Mouse (Mus musculus) ES-E14 (cell line): ENCODE data around the gene Gm11127. TPM values are rescaled to one million over a fixed set of nuclear protein-coding genes. Genes with fewer than 3 reads are reported as not detected.

Source experiments
- DNase-seq: peaks from one replicate; pipeline ENCODE4 v3.0.0-alpha.2; 2013; ENCODE audit warnings: low read depth, low spot score
- H3K27ac ChIP-seq: 2 replicates; pipeline ENCODE4 v1.5.1; 2012; ENCODE audit warnings: low read depth, mild to moderate bottlenecking, low read length, moderate library complexity, mixed read lengths; ENCODE audit not compliant: poor library complexity, insufficient read depth, severe bottlenecking
- H3K36me3 ChIP-seq: 2 replicates; pipeline ENCODE4 v1.6.1; 2012; ENCODE audit warnings: mild to moderate bottlenecking, low read length, moderate library complexity, mixed read lengths; ENCODE audit not compliant: control insufficient read depth, poor library complexity, insufficient read depth, severe bottlenecking
- H3K4me1 ChIP-seq, 2 experiments: fragments of 150-350 bp in 1 of 2; sonication (generic) in 1 of 2; 2 replicates each; pipeline ENCODE4 v1.6.1; 2012; ENCODE audit warnings: low read length in 2 of 2, mild to moderate bottlenecking in 1 of 2, mixed read lengths in 1 of 2; ENCODE audit not compliant: control insufficient read depth in 2 of 2, insufficient read depth in 2 of 2, poor library complexity in 1 of 2
- H3K4me3 ChIP-seq, 2 experiments: fragments of 150-350 bp in 1 of 2; sonication (generic) in 1 of 2; 2 replicates each; pipeline ENCODE4 v1.5.1; 2012; ENCODE audit warnings: low read length in 2 of 2, low read depth in 1 of 2, mild to moderate bottlenecking in 1 of 2, mixed read lengths in 1 of 2; ENCODE audit not compliant: insufficient read depth in 1 of 2, poor library complexity in 1 of 2, severe bottlenecking in 1 of 2
- H3K9ac ChIP-seq: 2 replicates; pipeline ENCODE4 v1.6.1; 2012; ENCODE audit warnings: low read depth, mild to moderate bottlenecking, low read length, mixed read lengths; ENCODE audit not compliant: poor library complexity, insufficient read depth, severe bottlenecking
- H3K9me3 ChIP-seq: fragments of 150-350 bp; sonication (generic); 2 replicates; pipeline ENCODE4 v1.6.1; 2012; ENCODE audit warnings: low read depth, mild to moderate bottlenecking, low read length; ENCODE audit not compliant: control insufficient read depth, insufficient read depth
- CHD2 ChIP-seq: IDR thresholded peaks from 2 replicates; pipeline ENCODE4 v1.6.1; 2014; ENCODE audit warnings: mild to moderate bottlenecking, low read depth, low read length, inconsistent platforms
- HCFC1 ChIP-seq: IDR thresholded peaks from 2 replicates; pipeline ENCODE4 v1.6.1; 2012; ENCODE audit warnings: low read length, inconsistent platforms, borderline replicate concordance; ENCODE audit not compliant: insufficient read depth
- MAFK ChIP-seq: IDR thresholded peaks from 2 replicates; pipeline ENCODE4 v1.6.1; 2014; ENCODE audit warnings: mild to moderate bottlenecking, low read depth, low read length, inconsistent platforms; ENCODE audit not compliant: insufficient read depth
- ZC3H11A ChIP-seq: IDR thresholded peaks from 2 replicates; pipeline ENCODE4 v1.6.1; 2012; ENCODE audit warnings: low read depth, mild to moderate bottlenecking, inconsistent platforms, low read length, borderline replicate concordance
- ZNF384 ChIP-seq: IDR thresholded peaks from 2 replicates; pipeline ENCODE4 v1.6.1; 2012; ENCODE audit warnings: low read depth, low read length, inconsistent platforms
- in situ Hi-C, 2 experiments: fragments of 600-800 bp; cut with MboI; formaldehyde crosslinking; loops; one replicate each; pipeline ENCODE4 v1.15.1; 2025; ENCODE audit warnings: low sequenced_read_pairs in 2 of 2, inconsistent platforms in 1 of 2; ENCODE audit not compliant: unreplicated experiment in 2 of 2
- total RNA-seq: library from RNA; depleted of rRNA; stranded (reverse); fragments of 300-350 nt; gene quantifications from 2 replicates; pipeline ENCODE4 v1.2.3, GENCODE M21; 2012; rRNA removed

Gm11127 gene
- total RNA-seq, 1 experiment, result 0.54 TPM

DNA sequence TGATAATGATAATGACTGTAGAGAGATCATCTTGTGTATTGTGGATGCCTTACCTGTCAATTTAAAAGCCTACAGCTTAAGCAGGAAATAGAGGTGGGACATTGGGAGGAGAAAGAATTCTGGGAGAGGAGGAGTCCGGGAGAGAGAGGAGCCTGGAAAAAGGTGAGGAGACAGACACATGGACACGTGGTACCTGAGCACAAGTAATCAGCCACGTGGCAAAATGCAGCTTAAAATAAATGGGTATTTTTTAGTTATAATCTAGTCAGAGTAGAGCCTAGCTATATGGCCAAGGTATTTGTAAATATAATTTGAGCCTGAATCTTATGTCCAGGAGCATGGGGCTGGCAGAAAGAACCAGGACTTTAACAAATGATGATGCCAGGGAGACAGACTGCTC, 38.7 kb downstream of the Gm11127 start:
- Histone ChIP-seq H3K4me3 (no peak overlapping the region), H3K27ac (no peak overlapping the region)
- in situ Hi-C loops, result no loop called here

DNA sequence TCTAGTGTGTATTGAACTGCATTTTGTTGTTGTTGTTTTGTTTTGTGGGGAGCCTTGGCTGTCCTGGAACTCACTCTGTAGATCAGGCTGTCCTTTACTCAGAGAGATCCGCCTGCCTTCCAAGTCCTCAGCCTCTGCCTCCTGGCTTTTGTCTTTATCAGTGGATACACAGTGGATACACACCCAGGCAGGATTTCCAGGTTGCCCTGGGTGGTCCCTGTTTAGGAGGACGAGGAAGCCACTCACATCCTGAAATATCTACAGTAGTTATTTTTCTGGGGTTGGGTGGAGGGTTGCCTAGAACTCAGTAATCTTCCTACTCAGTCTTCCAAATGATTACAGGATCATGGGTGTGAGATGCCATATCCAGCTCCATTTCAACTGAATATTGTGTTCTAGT, 39.2 kb downstream of the Gm11127 start:
- Histone ChIP-seq H3K9me3 (no peaks in the 10 kb centered on the region), H3K36me3 (peaks cover 10% of the 10 kb centered on the region), H3K4me1 (peaks cover 0 to 18% of the 10 kb centered on the region in 2 experiments; a peak in 2 of 4 replicates), H3K27ac (no peak overlapping the region), H3K9ac (no peak overlapping the region), H3K4me3 (no peak overlapping the region)
- TF ChIP-seq ZNF384 (no peak), CHD2 (no peak), HCFC1 (no peak), MAFK (no peak), ZC3H11A (no peak)
- no peak for DNase-seq
- in situ Hi-C loops, result no loop called here

More for the DNA sequence above, 38.7 kb downstream of the Gm11127 start:
- H3K9me3 ChIP-seq, result no peaks in the 10 kb centered on the region
- TF ChIP-seq CHD2 (no peak), ZC3H11A (no peak), MAFK (no peak), HCFC1 (no peak), ZNF384 (no peak)
- H3K9ac ChIP-seq, result no peak overlapping the region
- peaks cover 0 to 21% of the 10 kb centered on the region in 2 experiments; a peak in 2 of 4 replicates for H3K4me1 ChIP-seq
- H3K36me3 ChIP-seq, result peaks cover 8% of the 10 kb centered on the region
- no peak for DNase-seq

DNA sequence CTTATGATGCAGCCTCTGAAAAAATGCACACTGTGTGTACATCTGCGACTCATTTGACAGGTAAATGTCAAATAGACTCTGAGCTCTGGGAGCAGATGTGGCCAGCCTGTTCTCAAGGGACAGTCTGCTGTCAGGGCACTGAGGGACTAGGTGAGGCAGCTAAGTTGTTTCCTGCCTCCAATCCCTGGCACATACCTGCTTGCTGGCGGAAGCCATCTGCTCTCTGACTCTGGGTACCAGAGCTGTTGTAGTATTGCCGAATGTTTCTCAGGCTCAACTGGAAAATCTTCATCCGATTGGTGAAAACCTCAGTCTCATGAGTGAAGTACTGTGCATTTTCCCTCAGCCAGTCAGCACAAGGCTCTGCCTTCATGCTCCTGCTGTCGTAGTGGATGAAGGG, 41.1 kb downstream of the Gm11127 start:
- in situ Hi-C loops, result no loop called here
- Histone ChIP-seq H3K9ac (no peak overlapping the region; the same call in 1 of the 2 replicates), H3K27ac (no peak overlapping the region), H3K9me3 (no peaks in the 10 kb centered on the region), H3K4me3 (no peak overlapping the region), H3K36me3 (peaks cover 10% of the 10 kb centered on the region), H3K4me1 (peaks cover 0 to 13% of the 10 kb centered on the region in 2 experiments; a peak in 1 of 4 replicates)
- TF ChIP-seq ZC3H11A (no peak), ZNF384 (no peak), HCFC1 (no peak), CHD2 (no peak), MAFK (no peak)
- DNase-seq, result no peak

DNA sequence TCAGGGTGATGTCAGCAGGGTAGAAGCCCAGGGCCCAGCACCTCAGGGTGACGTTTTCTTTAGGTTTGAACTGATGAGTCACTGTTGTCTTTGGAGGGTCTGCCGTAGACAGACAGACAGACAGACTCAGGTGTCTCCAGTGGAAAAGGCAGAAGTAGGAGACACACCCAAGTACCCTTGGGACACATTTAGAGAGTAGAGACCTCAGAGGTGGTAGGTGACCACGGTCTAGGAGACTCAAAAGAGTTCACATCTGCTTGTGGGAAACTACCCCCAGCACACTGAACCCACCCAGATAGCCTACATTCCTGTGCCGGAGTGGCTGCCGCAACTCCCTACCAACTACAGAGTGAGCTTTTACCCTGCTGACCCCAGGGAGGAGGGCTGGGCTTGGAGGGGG, 43.2 kb downstream of the Gm11127 start:
- Histone ChIP-seq H3K27ac (no peak overlapping the region), H3K9me3 (no peaks in the 10 kb centered on the region), H3K4me1 (peaks cover 0 to 8% of the 10 kb centered on the region in 2 experiments; a peak in 1 of 4 replicates), H3K36me3 (peaks cover 7% of the 10 kb centered on the region), H3K9ac (no peak overlapping the region), H3K4me3 (no peak overlapping the region)
- TF ChIP-seq MAFK (no peak), ZNF384 (no peak), CHD2 (no peak), ZC3H11A (no peak), HCFC1 (no peak)
- in situ Hi-C loops, result no loop called here
- DNase-seq, result no peak

Other genes with a start within 250 kb of the Gm11127 start
- 29.3 and 32.3 TPM in 2 replicates for gene Ier3, start 236.7 kb downstream of the Gm11127 start, total RNA-seq
- 31.6 and 34.6 TPM in 2 replicates for gene Flot1, start 235.1 kb downstream of the Gm11127 start, total RNA-seq
- 1,077 and 1,157 TPM in 2 replicates for gene Tubb5, start 220.1 kb downstream of the Gm11127 start, total RNA-seq
- 23.8 and 31.7 TPM in 2 replicates for gene Mdc1, start 216.9 kb downstream of the Gm11127 start, total RNA-seq
- 24.7 and 43.0 TPM in 2 replicates for gene Nrm, start 197.1 kb downstream of the Gm11127 start, total RNA-seq
- 23.2 and 29.9 TPM in 2 replicates for gene Ppp1r18, start 192.8 kb downstream of the Gm11127 start, total RNA-seq
- gene Dhx16, start 178.6 kb downstream of the Gm11127 start, total RNA-seq, result 202 and 391 TPM in 2 replicates
- 13.6 and 15.8 TPM in 2 replicates for gene 2310061I04Rik, start 160.9 kb downstream of the Gm11127 start, total RNA-seq
- gene Atat1, start 148.3 kb downstream of the Gm11127 start, total RNA-seq, result 12.5 and 12.9 TPM in 2 replicates
- gene Mrps18b, start 142.0 kb downstream of the Gm11127 start, total RNA-seq, result 189 and 226 TPM in 2 replicates
- 64.8 and 68.2 TPM in 2 replicates for gene Ppp1r10, start 141.9 kb downstream of the Gm11127 start, total RNA-seq
- 115 and 117 TPM in 2 replicates for gene Abcf1, start 88.6 kb downstream of the Gm11127 start, total RNA-seq
- 51.6 and 64.1 TPM in 2 replicates for gene Gnl1, start 78.5 kb downstream of the Gm11127 start, total RNA-seq
- 13.8 and 17.0 TPM in 2 replicates for gene Prr3, start 78.1 kb downstream of the Gm11127 start, total RNA-seq
- gene H2-T24, start 37.8 kb downstream of the Gm11127 start, total RNA-seq, result not detected in 2 replicates
- gene H2-T23, start 25.5 kb downstream of the Gm11127 start, total RNA-seq, result 0.67 and 0.95 TPM in 2 replicates
- 2.7 and 5.8 TPM in 2 replicates for gene H2-T22, start 15.6 kb downstream of the Gm11127 start, total RNA-seq
- 0.18 and 0.21 TPM in 2 replicates for gene Gm6034, start 15.4 kb downstream of the Gm11127 start, total RNA-seq
- not detected in 2 replicates for gene Gm19684, start 63.3 kb upstream of the Gm11127 start, total RNA-seq
- 0.63 TPM in 1 of 2 replicates, not detected in the other for gene Gm7030, start 71.1 kb upstream of the Gm11127 start, total RNA-seq
- not detected in 2 replicates for gene Gm8909, start 110.2 kb upstream of the Gm11127 start, total RNA-seq
- gene H2-T3, start 131.9 kb upstream of the Gm11127 start, total RNA-seq, result 0.22 TPM in 1 of 2 replicates, not detected in the other
- 45.2 and 47.7 TPM in 2 replicates for gene Rpp21, start 199.7 kb upstream of the Gm11127 start, total RNA-seq
- gene Trim39, start 213.9 kb upstream of the Gm11127 start, total RNA-seq, result 20.3 and 22.4 TPM in 2 replicates
- gene H2-M10.2, start 228.1 kb upstream of the Gm11127 start, total RNA-seq, result not detected in 2 replicates